Mouse (Mus musculus) cerebellum, adult 2 months (tissue): Measurements from ENCODE around the gene Omd. TPM values are rescaled to one million over a fixed set of nuclear protein-coding genes. Genes with fewer than 3 reads are reported as not detected.
"Not testable (repeated sequence)": the region's sequence is repeated elsewhere in the genome, so short reads cannot be mapped to it uniquely, and the experiment has no call there.

Source experiments
- DNase-seq, 2 experiments: peaks; one replicate each; pipeline ENCODE4 v3.0.0; 2021
- H3K27ac ChIP-seq: fragments of 200-500 bp; 2 replicates; pipeline ENCODE4 v1.5.1; 2012; ENCODE audit warnings: low read length, control low read depth, inconsistent platforms; ENCODE audit not compliant: insufficient read depth
- H3K27me3 ChIP-seq: fragments of 200-500 bp; 2 replicates; pipeline ENCODE4 v1.6.1; 2012; ENCODE audit warnings: inconsistent platforms, mild to moderate bottlenecking, low read length, moderate library complexity; ENCODE audit not compliant: control insufficient read depth, insufficient read depth
- H3K4me1 ChIP-seq: fragments of 200-500 bp; 2 replicates; pipeline ENCODE4 v1.6.1; 2011; ENCODE audit warnings: low read length; ENCODE audit not compliant: control insufficient read depth, insufficient read depth
- H3K4me3 ChIP-seq: fragments of 200-500 bp; replicated peaks from 2 replicates; pipeline ENCODE3; 2011; ENCODE audit warnings: mild to moderate bottlenecking, low read depth, low read length, control low read depth; ENCODE audit not compliant: insufficient read depth
- CTCF ChIP-seq: fragments of 200-500 bp; IDR thresholded peaks from 2 replicates; pipeline ENCODE4 v1.5.1; 2011; ENCODE audit warnings: low read depth, mild to moderate bottlenecking, control low read depth, low read length, moderate library complexity, borderline replicate concordance; ENCODE audit not compliant: insufficient read depth
- POLR2A ChIP-seq: fragments of 200-500 bp; IDR thresholded peaks from 2 replicates; pipeline ENCODE4 v1.6.1; 2011; ENCODE audit warnings: low read length, control low read depth, borderline replicate concordance; ENCODE audit not compliant: insufficient read depth
- WGBS: fragments of 180-500 bp; shearing (Covaris S2); methylation state at CpG from one replicate; pipeline ENCODE4 v1.1.7; 2018; 5-methylcytosine and 5-hydroxymethylcytosine counted together
- polyA plus RNA-seq: library from polyadenylated mRNA; depleted of rRNA; stranded (reverse); fragments of >200 nt; gene quantifications from 2 replicates; pipeline ENCODE4 v1.2.3, GENCODE M21; 2012

Omd gene
- polyA plus RNA-seq, 1 experiment, result 0.41 TPM

GRCm38 (mm10) chr13:49583859-49584258, 1.6 kb downstream of the Omd start:
- no peak for TF ChIP-seq POLR2A
- TF ChIP-seq CTCF, result no peak
- Histone ChIP-seq H3K27me3 (no peaks in the 10 kb centered on the region), H3K4me3 (no peak overlapping the region), H3K27ac (no peak overlapping the region), H3K4me1 (no peaks in the 10 kb centered on the region)
- no peak for DNase-seq

GRCm38 (mm10) chr13:49584307-49585005, 2.2 kb downstream of the Omd start:
- no peak for DNase-seq
- no peak for TF ChIP-seq CTCF
- no peak for TF ChIP-seq POLR2A
- H3K4me3 ChIP-seq, result no peak overlapping the region
- H3K4me1 ChIP-seq, result no peaks in the 10 kb centered on the region
- 54% methylated on average over 8 of the region's 8 CpGs for WGBS
- no peak overlapping the region for H3K27ac ChIP-seq
- H3K27me3 ChIP-seq, result no peaks in the 10 kb centered on the region

- no peak for DNase-seq
- H3K4me3 ChIP-seq, result no peak overlapping the region
- WGBS, result 98% methylated on average over 6 of the region's 6 CpGs
- no peak for TF ChIP-seq CTCF
- TF ChIP-seq POLR2A, result no peak
- H3K27me3 ChIP-seq, result no peaks in the 10 kb centered on the region
- H3K4me1 ChIP-seq, result no peaks in the 10 kb centered on the region
- no peak overlapping the region for H3K27ac ChIP-seq
Observed at GRCm38 (mm10) chr13:49586062-49586461, 3.8 kb downstream of the Omd start.

- H3K4me3 ChIP-seq, H3K27ac ChIP-seq, H3K27me3 ChIP-seq, H3K4me1 ChIP-seq, DNase-seq: not testable (repeated sequence)
- 54% methylated on average over 2 of the region's 2 CpGs for WGBS
Observed at GRCm38 (mm10) chr13:49602541-49602940, 20.3 kb downstream of the Omd start.

- DNase-seq, result no peak
- Histone ChIP-seq H3K4me3 (no peak overlapping the region), H3K27ac (no peak overlapping the region), H3K27me3 (no peaks in the 10 kb centered on the region), H3K4me1 (no peaks in the 10 kb centered on the region)
- TF ChIP-seq POLR2A (no peak), CTCF (no peak)
Observed at GRCm38 (mm10) chr13:49603603-49604002, 21.3 kb downstream of the Omd start.

- no peak for TF ChIP-seq POLR2A
- no peak for TF ChIP-seq CTCF
- no peak within 1 kb of the TSS for H3K27ac ChIP-seq
- no peaks in the 10 kb centered on the region for H3K27me3 ChIP-seq
- no peak within 1 kb of the TSS for H3K4me3 ChIP-seq
- WGBS, result 53% methylated on average over 4 of the region's 4 CpGs
- no peaks in the 10 kb centered on the region for H3K4me1 ChIP-seq
- no peak for DNase-seq
Observed at GRCm38 (mm10) chr13:49607714-49608113, 25.5 kb downstream of the Omd start, which contains the start of gene Ogn. Ogn (plus strand) TSS chr13:49608046.

GRCm38 (mm10) chr13:49608589-49609322, 26.5 kb downstream of the Omd start:
- H3K27ac ChIP-seq, result no peak overlapping the region
- no peak for DNase-seq
- 71% methylated on average over 4 of the region's 4 CpGs for WGBS

GRCm38 (mm10) chr13:49617021-49617420, 34.8 kb downstream of the Omd start:
- no peak overlapping the region for H3K4me3 ChIP-seq
- TF ChIP-seq CTCF (no peak), POLR2A (no peak)
- WGBS, result 91% methylated on average over 3 of the region's 3 CpGs
- no peaks in the 10 kb centered on the region for H3K4me1 ChIP-seq
- H3K27ac ChIP-seq, result no peak overlapping the region
- H3K27me3 ChIP-seq, result no peaks in the 10 kb centered on the region
- no peak for DNase-seq

More at GRCm38 (mm10) chr13:49608589-49609322, 26.5 kb downstream of the Omd start:
- H3K27me3 ChIP-seq, result no peaks in the 10 kb centered on the region
- H3K4me1 ChIP-seq, result no peaks in the 10 kb centered on the region
- no peak overlapping the region for H3K4me3 ChIP-seq
- TF ChIP-seq POLR2A (no peak), CTCF (no peak)
